Mouse (Mus musculus) liver, embryonic 13.5 days (tissue): ENCODE results near the gene Dnajc19. TPM values are rescaled to one million over a fixed set of nuclear protein-coding genes. Genes with fewer than 3 reads are reported as not detected.

ENCODE experiments used
- ATAC-seq: fragments of 200-750 bp; cut with Nextera tagmentation; 2 replicates; pipeline ENCODE4 v1.8.0; 2017; ENCODE audit warnings: low read depth, mild to moderate bottlenecking, moderate number of reproducible peaks, moderate library complexity
- DNase-seq: peaks from one replicate; pipeline ENCODE4 v3.0.0; 2022
- H3K27ac ChIP-seq: fragments of 300-500 bp; sonication (generic); 2 replicates; pipeline ENCODE4 v1.5.1; 2015; ENCODE audit warnings: moderate library complexity, mild to moderate bottlenecking, inconsistent platforms
- H3K27me3 ChIP-seq: fragments of 300-500 bp; sonication (generic); 2 replicates; pipeline ENCODE4 v1.6.1; 2015; ENCODE audit warnings: mild to moderate bottlenecking, inconsistent platforms
- H3K36me3 ChIP-seq: fragments of 300-500 bp; sonication (generic); 2 replicates; pipeline ENCODE4 v1.6.1; 2015; ENCODE audit warnings: mild to moderate bottlenecking, inconsistent platforms
- H3K4me1 ChIP-seq: fragments of 300-500 bp; sonication (generic); replicated peaks from 2 replicates; pipeline ENCODE4 v1.6.1; 2015; ENCODE audit warnings: inconsistent platforms
- H3K4me2 ChIP-seq: fragments of 300-500 bp; sonication (generic); 2 replicates; pipeline ENCODE4 v1.6.1; 2015; ENCODE audit warnings: inconsistent platforms, mild to moderate bottlenecking, moderate library complexity
- H3K4me3 ChIP-seq: fragments of 300-500 bp; sonication (generic); replicated peaks from 2 replicates; pipeline ENCODE4 v1.5.1; 2015; ENCODE audit warnings: mild to moderate bottlenecking, inconsistent platforms
- H3K9ac ChIP-seq: fragments of 300-500 bp; sonication (generic); 2 replicates; pipeline ENCODE4 v1.6.1; 2015; ENCODE audit warnings: mild to moderate bottlenecking, inconsistent platforms
- H3K9me3 ChIP-seq: fragments of 300-500 bp; sonication (generic); replicated peaks from 2 replicates; pipeline ENCODE4 v1.6.1; 2016; ENCODE audit warnings: inconsistent platforms
- WGBS: fragments of 180-500 bp; shearing (Covaris S2); methylation state at CpG from one replicate; pipeline ENCODE4 v1.1.7; 2015; ENCODE audit not compliant: insufficient replicate concordance; 5-methylcytosine and 5-hydroxymethylcytosine counted together
- polyA plus RNA-seq: library from polyadenylated mRNA; unstranded; fragments of >200 nt; fragmentation: Nextera tagmentation; extraction: Ambion mirVana; gene quantifications from 2 replicates; pipeline ENCODE4 v1.2.1, GENCODE M21; 2015

Gene Dnajc19
- polyA plus RNA-seq, 1 experiment from 2014 or later: 164 TPM

- peak overlapping the region; percentile 98 for H3K9ac ChIP-seq
- H3K27ac ChIP-seq: no peak overlapping the region; the same call in 1 of the 2 replicates
- WGBS: 24% methylated on average over 4 of the region's 4 CpGs
- H3K4me3 ChIP-seq: peak overlapping the region; percentile 97
- DNase-seq (no peak), ATAC-seq (no peak)
- peaks cover 34% of the 10 kb centered on the region for H3K4me1 ChIP-seq
- no peaks in the 10 kb centered on the region for H3K9me3 ChIP-seq
- H3K36me3 ChIP-seq: no peaks in the 10 kb centered on the region
- H3K27me3 ChIP-seq: no peaks in the 10 kb centered on the region
- peak overlapping the region; percentile 90 for H3K4me2 ChIP-seq
Measured at GRCm38 (mm10) chr3:34021259-34021828, 59.8 kb downstream of the Dnajc19 start.

- no peaks in the 10 kb centered on the region for H3K27me3 ChIP-seq
- 0% methylated on average over 55 of the region's 70 CpGs for WGBS
- ATAC-seq: no peak; the same call in 1 of the 2 replicates
Measured at GRCm38 (mm10) chr3:34020382-34021258, 60.5 kb downstream of the Dnajc19 start.

GRCm38 (mm10) chr3:34019540-34020381, 61.4 kb downstream of the Dnajc19 start, which contains the start of gene Fxr1:
TSS of gene Fxr1 (plus strand) at chr3:34019943.
- Histone ChIP-seq H3K9ac (peak within 1 kb of the TSS; percentile 98), H3K9me3 (no peaks in the 10 kb centered on the region), H3K27me3 (no peaks in the 10 kb centered on the region), H3K4me2 (peak within 1 kb of the TSS; percentile 90), H3K27ac (peak within 1 kb of the TSS; percentile 89), H3K4me1 (peaks cover 32% of the 10 kb centered on the region), H3K4me3 (peak within 1 kb of the TSS; percentile 97), H3K36me3 (no peaks in the 10 kb centered on the region)
- under 1% methylated on average over 85 of the region's 97 CpGs for whole genome bisulfite sequencing
- ATAC-seq: peak; percentile 99
- peak; percentile 76 for DNase-seq

More at GRCm38 (mm10) chr3:34020382-34021258, 60.5 kb downstream of the Dnajc19 start:
- DNase-seq: no peak
- Histone ChIP-seq H3K4me1 (peaks cover 32% of the 10 kb centered on the region), H3K27ac (peak overlapping the region; percentile 89), H3K9me3 (no peaks in the 10 kb centered on the region), H3K4me2 (peak overlapping the region; percentile 90), H3K4me3 (peak overlapping the region; percentile 97), H3K36me3 (no peaks in the 10 kb centered on the region), H3K9ac (peak overlapping the region; percentile 98)

- DNase-seq: no peak
- Histone ChIP-seq H3K9ac (no peak overlapping the region), H3K36me3 (no peaks in the 10 kb centered on the region), H3K27ac (no peak overlapping the region), H3K4me1 (peaks cover 6% of the 10 kb centered on the region; the same call in 1 of the 2 replicates), H3K4me3 (no peak overlapping the region), H3K9me3 (no peaks in the 10 kb centered on the region), H3K27me3 (no peaks in the 10 kb centered on the region), H3K4me2 (no peak overlapping the region)
- no peak for ATAC-seq
- 67% methylated on average over 6 of the region's 6 CpGs for WGBS
Measured at GRCm38 (mm10) chr3:34008191-34008590, 72.9 kb downstream of the Dnajc19 start.

GRCm38 (mm10) chr3:34007611-34008010, 73.5 kb downstream of the Dnajc19 start:
- no peaks in the 10 kb centered on the region for H3K9me3 ChIP-seq
- ATAC-seq: no peak
- no peak overlapping the region for H3K9ac ChIP-seq
- WGBS: 68% methylated on average over 4 of the region's 4 CpGs
- no peaks in the 10 kb centered on the region for H3K27me3 ChIP-seq
- peaks cover 6% of the 10 kb centered on the region; the same call in 1 of the 2 replicates for H3K4me1 ChIP-seq
- no peak overlapping the region for H3K27ac ChIP-seq
- no peaks in the 10 kb centered on the region for H3K36me3 ChIP-seq
- no peak overlapping the region for H3K4me3 ChIP-seq
- no peak overlapping the region for H3K4me2 ChIP-seq
- no peak for DNase-seq

- 58% methylated on average over 3 of the region's 3 CpGs for WGBS
- ATAC-seq: no peak
Measured at GRCm38 (mm10) chr3:34006824-34007223, 74.3 kb downstream of the Dnajc19 start.

GRCm38 (mm10) chr3:34006301-34006700, 74.8 kb downstream of the Dnajc19 start:
- H3K4me1 ChIP-seq: peaks cover 6% of the 10 kb centered on the region; the same call in 1 of the 2 replicates
- H3K9ac ChIP-seq: no peak overlapping the region
- H3K36me3 ChIP-seq: no peaks in the 10 kb centered on the region
- no peak for DNase-seq
- 47% methylated on average over 2 of the region's 2 CpGs for WGBS
- ATAC-seq: no peak
- H3K4me2 ChIP-seq: no peak overlapping the region
- H3K27me3 ChIP-seq: no peaks in the 10 kb centered on the region
- H3K4me3 ChIP-seq: no peak overlapping the region
- no peaks in the 10 kb centered on the region for H3K9me3 ChIP-seq
- H3K27ac ChIP-seq: no peak overlapping the region

More at GRCm38 (mm10) chr3:34006824-34007223, 74.3 kb downstream of the Dnajc19 start:
- Histone ChIP-seq H3K9ac (no peak overlapping the region), H3K4me1 (peaks cover 6% of the 10 kb centered on the region; the same call in 1 of the 2 replicates), H3K36me3 (no peaks in the 10 kb centered on the region), H3K4me3 (no peak overlapping the region), H3K27ac (no peak overlapping the region), H3K9me3 (no peaks in the 10 kb centered on the region), H3K27me3 (no peaks in the 10 kb centered on the region), H3K4me2 (no peak overlapping the region)
- DNase-seq: no peak

Other genes starting within 250 kb of the Dnajc19 start
- 0.09 and 0.24 TPM in 2 replicates for gene Ccdc39, start 237.0 kb downstream of the Dnajc19 start, polyA plus RNA-seq
- 31.9 and 40.2 TPM in 2 replicates for gene Fxr1, start 61.4 kb downstream of the Dnajc19 start, polyA plus RNA-seq